Mouse (Mus musculus) right cerebral cortex, postnatal 36 days (tissue): ENCODE results near the gene Ano1.
A peak's percentile ranks its signal among the peaks of the same experiment; 100 is the strongest.

Experiments
- DNase-seq, 2 experiments: peaks; one replicate each; pipeline ENCODE4 v3.0.0; 2022; ENCODE audit warnings: low spot score in 2 of 2, mixed read lengths in 1 of 2

Ano1 gene

GRCm38 (mm10) chr7:144636000-144636399, 115.8 kb downstream of the Ano1 start:
- DNase-seq, result no peak

- no peak for DNase-seq
Observed at GRCm38 (mm10) chr7:144634875-144635274, 116.9 kb downstream of the Ano1 start.

- no peak for DNase-seq
Observed at GRCm38 (mm10) chr7:144634450-144634849, 117.3 kb downstream of the Ano1 start.

GRCm38 (mm10) chr7:144632321-144632720, 119.5 kb downstream of the Ano1 start:
- DNase-seq, result no peak

- DNase-seq, result no peak
Observed at GRCm38 (mm10) chr7:144630622-144631021, 121.2 kb downstream of the Ano1 start.

- no peak for DNase-seq
Observed at GRCm38 (mm10) chr7:144628334-144628915, 123.3 kb downstream of the Ano1 start.

- no peak for DNase-seq
Observed at GRCm38 (mm10) chr7:144627606-144628333, 124.0 kb downstream of the Ano1 start.

GRCm38 (mm10) chr7:144626042-144626441, 125.7 kb downstream of the Ano1 start:
- no peak for DNase-seq

GRCm38 (mm10) chr7:144620721-144621681, 130.8 kb downstream of the Ano1 start:
- peak in 1 of 2 experiments; percentile 7 for DNase-seq

- no peak for DNase-seq
Observed at GRCm38 (mm10) chr7:144620315-144620714, 131.5 kb downstream of the Ano1 start.

GRCm38 (mm10) chr7:144615343-144615742, 136.4 kb downstream of the Ano1 start:
- DNase-seq, result no peak

GRCm38 (mm10) chr7:144612829-144613228, 138.9 kb downstream of the Ano1 start:
- DNase-seq, result no peak

- no peak for DNase-seq
Observed at GRCm38 (mm10) chr7:144612351-144612750, 139.4 kb downstream of the Ano1 start.

- DNase-seq, result no peak
Observed at GRCm38 (mm10) chr7:144611595-144611994, 140.2 kb downstream of the Ano1 start.

GRCm38 (mm10) chr7:144609568-144609967, 142.2 kb downstream of the Ano1 start:
- DNase-seq, result no peak

- DNase-seq, result no peak
Observed at GRCm38 (mm10) chr7:144607862-144608261, 143.9 kb downstream of the Ano1 start.

- DNase-seq, result no peak
Observed at GRCm38 (mm10) chr7:144604735-144605134, 147.0 kb downstream of the Ano1 start.

GRCm38 (mm10) chr7:144604291-144604690, 147.5 kb downstream of the Ano1 start:
- DNase-seq, result no peak

GRCm38 (mm10) chr7:144600333-144600900, 151.4 kb downstream of the Ano1 start:
- DNase-seq, result no peak

GRCm38 (mm10) chr7:144589508-144589907, 162.3 kb downstream of the Ano1 start:
- no peak for DNase-seq

GRCm38 (mm10) chr7:144587291-144587690, 164.5 kb downstream of the Ano1 start:
- peak in 1 of 2 experiments; percentile 30 for DNase-seq

- peak; percentile 30 to 38 for DNase-seq
Observed at GRCm38 (mm10) chr7:144585648-144586047, 166.1 kb downstream of the Ano1 start.
